Mouse (Mus musculus): ENCODE data around the gene Hist1h2bh. TPM values are rescaled to one million over a fixed set of nuclear protein-coding genes. Genes with fewer than 3 reads are reported as not detected.
"Not testable (repeated sequence)": the region's sequence is repeated elsewhere in the genome, so short reads cannot be mapped to it uniquely, and the experiment has no call there.

The Hist1h2bh gene
- polyA plus RNA-seq, 2 experiments = 1.4 to 6.7 TPM

DNA sequence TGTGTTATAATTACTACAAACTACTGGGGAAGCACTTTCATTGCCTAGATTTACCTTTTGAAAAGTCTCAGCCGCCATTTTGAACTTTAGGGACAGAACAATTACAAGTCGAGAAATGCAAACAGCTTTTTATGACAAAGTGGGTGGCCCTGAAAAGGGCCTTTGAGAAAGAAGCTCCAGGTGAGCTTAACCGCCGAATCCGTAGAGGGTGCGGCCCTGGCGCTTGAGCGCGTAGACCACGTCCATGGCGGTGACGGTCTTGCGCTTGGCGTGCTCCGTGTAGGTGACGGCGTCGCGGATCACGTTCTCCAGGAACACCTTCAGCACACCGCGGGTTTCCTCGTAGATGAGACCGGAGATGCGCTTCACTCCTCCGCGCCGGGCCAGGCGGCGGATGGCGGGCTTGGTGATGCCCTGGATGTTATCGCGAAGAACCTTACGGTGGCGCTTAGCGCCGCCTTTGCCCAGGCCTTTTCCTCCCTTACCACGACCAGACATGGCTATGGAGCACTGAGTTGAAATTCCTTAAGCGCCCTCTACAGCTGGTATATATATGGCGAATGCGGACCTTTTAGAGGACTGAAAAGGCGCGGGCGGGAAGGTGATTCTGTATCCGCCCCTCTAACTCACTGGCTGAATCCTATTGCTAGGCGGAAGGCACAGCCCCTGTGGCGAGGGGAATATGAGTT, 8.1 kb upstream of the Hist1h2bh start, which contains the start of gene Hist1h4f:
Gene Hist1h4f, minus strand, starts transcription at position 503 of the 689 bp plus-strand sequence.
- not testable (repeated sequence) for H3K36me3 ChIP-seq (replicated peaks; ENCODE audit: control insufficient read depth, insufficient read depth, low read depth); H3K9me3 ChIP-seq (ENCODE audit: control insufficient read depth, low read length); H3K27me3 ChIP-seq (ENCODE audit: control insufficient read depth, insufficient read depth, low read length)
- Histone ChIP-seq H3K4me1 (replicated peaks; ENCODE audit: control insufficient read depth in 2 of 2, insufficient read depth in 2 of 2, low read length in 1 of 2) (peaks cover 18 to 28% of the 10 kb centered on the region in 2 experiments), H3K9ac (replicated peaks) (peak within 1 kb of the TSS; percentile 89), H3K27ac (peak within 1 kb of the TSS; percentile 98), H3K4me3 (ENCODE audit: insufficient read depth in 1 of 2, low read depth in 2 of 2, low read length in 2 of 2) (peak within 1 kb of the TSS; percentile 58 to 61), H3K4me2 (ENCODE audit: low read depth) (peak within 1 kb of the TSS; percentile 66)
- WGBS (ENCODE audit: insufficient replicate concordance) = 0% methylated on average over 45 of the region's 47 CpGs
- ATAC-seq (ENCODE audit: insufficient read depth) (peak; percentile 62), DNase-seq (ENCODE audit: low read depth in 3 of 3, low spot score in 3 of 3) (peak; percentile 94 to 95 (median 95))
- TF ChIP-seq CTCF (IDR thresholded peaks at IDR 0.05; ENCODE audit: low read depth) = peak; percentile 54
- TF ChIP-seq EP300 (IDR thresholded peaks at IDR 0.05; ENCODE audit: low read depth) = peak; percentile 93

DNA sequence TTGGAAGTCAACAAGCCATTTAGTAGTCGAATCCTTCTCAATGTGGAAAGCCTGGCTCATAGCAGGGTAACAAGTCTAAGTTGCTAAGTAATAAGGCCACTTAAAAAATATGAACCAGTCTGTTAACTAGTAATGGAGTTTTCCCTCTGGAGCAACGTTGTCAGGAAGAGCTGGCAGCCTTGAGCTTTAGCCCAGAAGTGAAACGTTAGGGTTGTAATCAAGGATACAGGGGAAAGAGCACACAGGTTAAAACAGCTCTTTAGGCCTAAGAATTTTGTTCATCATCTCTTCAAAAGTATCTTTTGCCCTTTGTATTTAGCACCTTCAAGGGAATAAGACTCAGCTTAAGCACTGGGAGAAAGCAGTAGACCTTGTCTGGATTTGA, 7.6 kb upstream of the Hist1h2bh start:
- H3K4me1 ChIP-seq (replicated peaks; ENCODE audit: control insufficient read depth in 2 of 2, insufficient read depth in 2 of 2, low read length in 1 of 2) = peaks cover 18 to 31% of the 10 kb centered on the region in 2 experiments
- WGBS (ENCODE audit: insufficient replicate concordance) = 2% methylated on average over 3 of the region's 3 CpGs
- H3K4me3 ChIP-seq (ENCODE audit: insufficient read depth in 1 of 2, low read depth in 2 of 2, low read length in 2 of 2) = peak overlapping the region; percentile 58 to 61
- DNase-seq (ENCODE audit: low read depth in 3 of 3, low spot score in 3 of 3) (peak in 1 of 3 experiments; percentile 74), ATAC-seq (ENCODE audit: insufficient read depth) (peak; percentile 6; the same call in 1 of the 2 replicates)
- peak overlapping the region; percentile 89 for H3K9ac ChIP-seq (replicated peaks)
- no peaks in the 10 kb centered on the region for H3K36me3 ChIP-seq (replicated peaks; ENCODE audit: control insufficient read depth, insufficient read depth, low read depth)
- H3K9me3 ChIP-seq (ENCODE audit: control insufficient read depth, low read length) = no peaks in the 10 kb centered on the region
- no peaks in the 10 kb centered on the region for H3K27me3 ChIP-seq (ENCODE audit: control insufficient read depth, insufficient read depth, low read length)
- peak overlapping the region; percentile 98 for H3K27ac ChIP-seq
- peak overlapping the region; percentile 66 for H3K4me2 ChIP-seq (ENCODE audit: low read depth)
- TF ChIP-seq EP300 (IDR thresholded peaks at IDR 0.05; ENCODE audit: low read depth) = no peak
- no peak for TF ChIP-seq CTCF (IDR thresholded peaks at IDR 0.05; ENCODE audit: low read depth)

DNA sequence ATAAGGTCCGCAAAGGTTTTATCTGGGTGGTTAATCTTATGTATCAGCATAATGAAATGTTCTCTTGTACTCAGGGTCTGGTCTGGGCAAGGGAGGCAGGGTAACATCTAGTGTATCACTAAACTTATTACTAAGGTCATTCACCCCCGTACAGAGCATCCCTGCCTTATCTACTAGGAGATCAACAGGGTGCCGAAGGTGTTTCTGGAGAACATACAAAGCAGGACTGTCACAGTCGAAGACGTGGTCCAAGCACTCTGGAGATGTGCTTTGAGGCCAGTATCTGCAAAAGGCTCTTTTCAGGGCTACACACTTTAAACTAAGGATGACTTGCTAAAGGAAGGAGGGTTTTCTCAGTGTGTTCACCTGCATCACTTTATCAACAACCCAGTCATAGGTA, 3.5 kb upstream of the Hist1h2bh start:
- ATAC-seq (ENCODE audit: insufficient read depth) (no peak), DNase-seq (ENCODE audit: low read depth in 3 of 3, low spot score in 3 of 3) (no peak)
- H3K9me3 ChIP-seq (ENCODE audit: control insufficient read depth, low read length) = no peaks in the 10 kb centered on the region
- 69% methylated on average over 5 of the region's 5 CpGs for WGBS (ENCODE audit: insufficient replicate concordance)
- H3K27ac ChIP-seq = peak overlapping the region; percentile 89
- peak overlapping the region; percentile 28; the same call in 1 of the 2 replicates for H3K9ac ChIP-seq (replicated peaks)
- no peak overlapping the region for H3K4me3 ChIP-seq (ENCODE audit: insufficient read depth in 1 of 2, low read depth in 2 of 2, low read length in 2 of 2)
- peak overlapping the region; percentile 60 for H3K4me2 ChIP-seq (ENCODE audit: low read depth)
- H3K27me3 ChIP-seq (ENCODE audit: control insufficient read depth, insufficient read depth, low read length) = no peaks in the 10 kb centered on the region
- no peaks in the 10 kb centered on the region for H3K36me3 ChIP-seq (replicated peaks; ENCODE audit: control insufficient read depth, insufficient read depth, low read depth)
- no peak for TF ChIP-seq EP300 (IDR thresholded peaks at IDR 0.05; ENCODE audit: low read depth)
- no peak for TF ChIP-seq CTCF (IDR thresholded peaks at IDR 0.05; ENCODE audit: low read depth)
- H3K4me1 ChIP-seq (replicated peaks; ENCODE audit: control insufficient read depth in 2 of 2, insufficient read depth in 2 of 2, low read length in 1 of 2) = peaks cover 5 to 15% of the 10 kb centered on the region in 2 experiments

DNA sequence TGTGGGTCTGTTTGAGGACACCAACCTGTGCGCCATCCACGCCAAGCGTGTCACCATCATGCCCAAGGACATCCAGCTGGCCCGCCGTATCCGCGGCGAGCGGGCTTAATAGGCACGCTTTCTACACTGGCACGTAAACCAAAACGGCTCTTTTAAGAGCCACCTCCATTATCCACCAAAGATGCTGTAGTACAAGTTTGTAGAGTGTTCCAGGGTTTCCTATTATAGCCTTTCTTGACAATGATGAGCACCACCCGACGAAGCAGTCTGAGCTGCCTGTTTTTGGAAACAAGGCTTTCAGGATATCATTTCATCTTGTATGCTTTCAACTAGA, 1.6 kb upstream of the Hist1h2bh start:
- Histone ChIP-seq H3K4me3 (ENCODE audit: insufficient read depth in 1 of 2, low read depth in 2 of 2, low read length in 2 of 2) (peak overlapping the region; percentile 55 to 59), H3K27ac (peak overlapping the region; percentile 97), H3K9ac (replicated peaks) (peak overlapping the region; percentile 86), H3K4me1 (replicated peaks; ENCODE audit: control insufficient read depth in 2 of 2, insufficient read depth in 2 of 2, low read length in 1 of 2) (peaks cover 10 to 15% of the 10 kb centered on the region in 2 experiments), H3K4me2 (ENCODE audit: low read depth) (peak overlapping the region; percentile 90)
- not testable (repeated sequence) for DNase-seq (ENCODE audit: low read depth in 3 of 3, low spot score in 3 of 3); H3K9me3 ChIP-seq (ENCODE audit: control insufficient read depth, low read length); H3K36me3 ChIP-seq (replicated peaks; ENCODE audit: control insufficient read depth, insufficient read depth, low read depth); ATAC-seq (ENCODE audit: insufficient read depth); H3K27me3 ChIP-seq (ENCODE audit: control insufficient read depth, insufficient read depth, low read length)
- 0% methylated on average over 11 of the region's 14 CpGs for WGBS (ENCODE audit: insufficient replicate concordance)

DNA sequence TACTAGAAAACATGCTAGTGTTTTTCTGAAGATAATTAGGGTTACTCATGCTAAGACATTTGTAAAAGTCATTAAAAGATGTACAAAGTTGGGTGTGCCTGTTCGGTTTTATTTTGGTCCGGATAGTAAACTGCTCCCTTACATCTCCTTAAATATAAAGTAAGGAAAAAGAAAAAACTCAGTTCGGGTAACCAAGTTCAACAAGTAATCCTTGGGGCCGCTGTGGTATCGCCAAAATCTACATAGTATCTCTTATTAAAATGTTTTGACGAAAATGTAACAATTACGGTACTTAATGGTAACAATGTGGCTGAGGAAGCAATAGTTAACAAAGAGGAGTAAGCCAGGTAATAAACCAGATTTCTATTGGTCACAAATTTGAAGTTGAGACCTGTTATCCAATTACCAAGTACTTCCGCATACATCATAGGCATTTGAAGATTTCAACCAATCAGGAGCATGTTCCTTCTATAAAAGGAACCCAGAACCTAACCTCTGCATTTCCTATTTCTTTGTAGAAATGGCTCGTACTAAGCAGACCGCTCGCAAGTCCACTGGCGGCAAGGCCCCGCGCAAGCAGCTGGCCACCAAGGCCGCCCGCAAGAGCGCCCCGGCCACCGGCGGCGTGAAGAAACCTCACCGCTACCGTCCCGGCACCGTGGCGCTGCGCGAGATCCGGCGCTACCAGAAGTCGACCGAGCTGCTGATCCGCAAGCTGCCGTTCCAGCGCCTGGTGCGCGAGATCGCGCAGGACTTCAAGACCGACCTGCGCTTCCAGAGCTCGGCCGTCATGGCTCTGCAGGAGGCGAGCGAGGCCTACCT, 984 bp upstream of the Hist1h2bh start, which contains the start of gene Hist1h3f:
Gene Hist1h3f, plus strand, starts transcription at position 88 of the 822 bp plus-strand sequence.
- peak within 1 kb of the TSS; percentile 66 to 75 for H3K4me3 ChIP-seq (ENCODE audit: insufficient read depth in 1 of 2, low read depth in 2 of 2, low read length in 2 of 2)
- ATAC-seq (ENCODE audit: insufficient read depth) = peak; percentile 75
- under 1% methylated on average over 30 of the region's 45 CpGs for WGBS (ENCODE audit: insufficient replicate concordance)
- H3K4me1 ChIP-seq (replicated peaks; ENCODE audit: control insufficient read depth in 2 of 2, insufficient read depth in 2 of 2, low read length in 1 of 2) = peaks cover 5 to 15% of the 10 kb centered on the region in 2 experiments
- H3K4me2 ChIP-seq (ENCODE audit: low read depth) = peak within 1 kb of the TSS; percentile 90
- H3K9me3 ChIP-seq (ENCODE audit: control insufficient read depth, low read length) = no peaks in the 10 kb centered on the region
- DNase-seq (ENCODE audit: low read depth in 3 of 3, low spot score in 3 of 3) = peak; percentile 93 to 94 (median 94)
- TF ChIP-seq CTCF (IDR thresholded peaks at IDR 0.05; ENCODE audit: low read depth) (no peak; the same call in 1 of the 2 replicates), EP300 (IDR thresholded peaks at IDR 0.05; ENCODE audit: low read depth) (peak; percentile 77)
- no peaks in the 10 kb centered on the region for H3K27me3 ChIP-seq (ENCODE audit: control insufficient read depth, insufficient read depth, low read length)
- H3K9ac ChIP-seq (replicated peaks) = peak within 1 kb of the TSS; percentile 96
- no peaks in the 10 kb centered on the region for H3K36me3 ChIP-seq (replicated peaks; ENCODE audit: control insufficient read depth, insufficient read depth, low read depth)
- peak within 1 kb of the TSS; percentile 99 for H3K27ac ChIP-seq
